Mouse (Mus musculus) right cerebral cortex, postnatal 14 days (tissue): ENCODE measurements around the gene Ten1.

Experiments
- DNase-seq: peaks from one replicate; pipeline ENCODE4 v3.0.0; 2022

The Ten1 gene

DNA sequence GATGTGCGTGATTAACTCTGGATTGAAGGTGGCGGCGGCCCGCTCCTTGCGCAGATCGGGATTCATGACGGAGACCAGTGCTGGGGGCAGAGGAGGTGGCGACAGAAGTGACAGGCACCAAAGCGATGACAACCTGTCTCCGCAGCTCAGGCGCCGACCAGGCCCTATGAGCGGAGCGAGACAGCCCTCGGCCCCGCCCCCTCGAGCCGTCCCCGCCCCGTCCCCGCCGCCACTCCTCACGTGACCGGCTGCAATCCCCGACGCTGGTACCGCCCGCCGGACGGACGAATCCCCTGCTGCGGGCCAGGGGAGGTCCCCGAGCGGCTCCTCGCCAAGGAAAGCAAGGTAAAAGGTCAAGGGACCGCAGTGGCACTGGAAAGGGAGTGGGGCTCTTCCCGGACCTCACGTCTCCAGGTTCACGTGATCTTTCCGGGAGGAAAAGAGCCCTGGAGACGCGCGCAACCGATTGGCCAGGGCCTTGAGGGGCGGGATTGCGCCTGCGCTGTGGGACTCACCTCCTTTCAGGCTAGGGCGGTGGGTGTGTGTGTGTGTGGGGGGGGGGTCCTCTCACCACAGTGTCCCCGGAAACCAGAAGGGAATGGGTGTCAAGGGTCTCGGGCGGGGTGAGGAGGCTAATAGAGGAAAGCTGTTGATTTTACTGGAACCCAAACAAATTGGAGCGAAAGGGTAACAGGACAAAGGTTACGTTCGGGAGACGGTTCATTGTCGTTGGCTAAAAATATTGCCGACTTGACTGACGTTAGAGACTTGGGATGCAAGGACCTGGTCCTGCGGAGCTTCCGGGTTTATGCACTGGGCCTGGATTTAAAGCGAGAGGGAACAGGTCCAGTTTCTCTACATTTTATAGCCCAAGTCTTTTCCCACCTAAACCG lies at the start of gene Ten1, which contains the start of gene Acox1:
TSS of gene Ten1 (plus strand) at position 217 of the 893 bp plus-strand sequence.
TSS of gene Acox1 (minus strand) at position 407 of the 893 bp plus-strand sequence.
- peak; percentile 94 for DNase-seq

GRCm38 (mm10) chr11:116149341-116149740 lies 49.3 kb upstream of the Ten1 start:
- DNase-seq: no peak

GRCm38 (mm10) chr11:116150960-116151359 lies 47.7 kb upstream of the Ten1 start:
- DNase-seq: no peak

DNA sequence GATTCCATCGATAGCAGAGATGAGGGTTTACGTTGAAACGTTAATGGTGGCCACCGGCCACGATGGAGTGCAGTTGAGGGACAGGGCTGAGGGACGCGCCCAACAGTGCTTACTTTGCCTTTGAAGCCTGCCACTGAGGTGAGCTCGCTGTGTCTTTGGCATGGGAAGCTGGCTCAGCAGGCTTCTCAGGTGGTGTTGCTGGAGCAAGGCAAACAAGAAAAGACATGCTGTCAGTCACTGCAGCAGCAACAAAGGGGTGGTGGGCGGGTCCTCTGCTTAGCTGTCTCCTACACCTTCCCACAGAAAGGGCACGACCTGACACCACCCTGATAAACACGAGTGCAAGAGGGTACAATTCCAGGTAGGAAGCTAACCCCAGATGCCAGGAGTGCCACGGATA lies 37.3 kb upstream of the Ten1 start:
- DNase-seq: no peak

DNA sequence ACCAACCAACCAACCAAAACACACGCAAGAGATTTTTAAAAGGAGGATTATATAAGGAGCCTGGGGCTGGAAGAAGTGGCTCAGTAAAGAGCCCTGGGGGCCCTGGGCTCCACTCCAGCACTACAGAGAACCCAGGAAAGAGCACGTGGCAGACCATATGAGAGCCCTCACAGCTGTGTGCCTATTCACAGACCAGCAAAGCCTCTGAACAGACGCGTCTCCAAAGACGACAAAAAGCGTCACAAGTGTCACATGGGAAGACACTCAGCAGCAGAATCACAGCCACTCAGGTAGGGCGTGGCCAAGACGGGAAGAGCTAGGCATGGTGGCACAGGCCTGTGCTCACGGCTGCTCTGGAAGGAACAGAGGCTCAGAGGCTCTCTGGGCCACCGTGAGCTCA lies 36.5 kb upstream of the Ten1 start:
- peak; percentile 56 for DNase-seq

GRCm38 (mm10) chr11:116163002-116163401 lies 35.7 kb upstream of the Ten1 start:
- no peak for DNase-seq

DNA sequence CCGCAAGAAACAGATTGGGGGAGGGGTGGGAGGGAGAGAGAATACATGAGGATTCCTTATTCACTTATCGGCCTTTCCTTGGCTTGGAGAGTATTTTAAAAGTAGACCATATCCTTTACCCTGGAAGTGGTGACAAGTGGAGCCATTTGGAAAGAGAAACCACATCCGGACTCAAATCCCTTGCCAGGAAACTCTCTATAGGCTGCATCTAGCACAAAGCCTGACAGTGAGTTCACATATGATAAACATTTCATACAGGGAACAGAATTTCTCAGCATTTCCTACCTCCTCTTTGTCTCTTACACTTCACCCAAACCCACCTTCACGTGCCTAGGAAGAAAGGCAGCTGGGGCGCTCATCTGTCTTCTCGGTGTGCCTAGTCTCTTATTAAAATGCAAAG lies 31.4 kb upstream of the Ten1 start:
- DNase-seq: no peak

DNA sequence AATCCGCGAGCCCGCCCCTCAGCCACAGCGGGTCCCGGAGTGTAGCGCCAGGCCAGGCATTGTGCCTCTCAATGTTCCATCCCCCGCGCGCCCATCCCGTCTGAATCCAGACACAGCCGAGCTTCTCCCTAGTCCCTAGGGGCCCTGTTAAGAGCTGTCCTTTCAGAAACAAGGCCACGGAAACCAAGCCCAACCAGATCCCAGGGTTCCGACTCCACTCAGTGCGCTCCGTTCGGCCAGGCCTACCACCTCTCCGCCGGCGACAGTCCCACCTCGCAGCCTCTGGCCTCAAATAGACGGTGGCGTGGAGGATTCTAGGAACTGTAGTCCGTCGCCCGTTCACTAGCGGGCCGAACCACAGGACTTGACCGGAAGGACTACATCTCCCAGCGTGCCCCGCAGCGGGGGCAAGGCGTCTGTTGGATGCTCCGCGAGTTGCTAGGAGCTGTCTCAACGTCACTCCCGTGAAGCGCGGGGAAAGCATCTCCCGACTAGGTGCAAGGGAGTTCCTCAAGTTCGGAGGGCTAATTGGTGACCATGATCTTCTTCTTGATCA lies 30.7 kb upstream of the Ten1 start, which contains the start of gene Fbf1:
TSS of gene Fbf1 (minus strand) at position 283 of the 556 bp plus-strand sequence.
- DNase-seq: peak; percentile 93

GRCm38 (mm10) chr11:116169214-116169613 lies 29.4 kb upstream of the Ten1 start:
- DNase-seq: no peak

GRCm38 (mm10) chr11:116170003-116170800 lies 28.5 kb upstream of the Ten1 start:
- no peak for DNase-seq

DNA sequence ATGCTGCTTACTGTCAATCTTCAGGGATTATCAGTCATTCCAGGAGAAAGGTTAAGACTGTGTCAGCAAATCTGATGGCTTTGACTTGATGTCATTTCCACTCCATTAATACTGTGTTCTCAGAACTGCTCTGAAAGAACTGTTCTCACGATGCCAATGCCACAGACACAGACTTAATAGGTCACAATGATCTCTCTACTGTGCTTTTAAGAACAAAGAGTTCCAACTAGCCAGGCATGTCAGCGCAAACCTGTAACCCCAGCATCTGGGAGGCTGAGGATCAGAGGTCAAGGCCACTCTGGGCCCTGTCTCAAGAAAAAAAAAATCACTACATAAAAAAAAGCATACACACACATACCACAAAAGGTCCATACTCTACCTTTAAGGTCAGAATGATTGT lies 26.7 kb upstream of the Ten1 start:
- DNase-seq: no peak

- DNase-seq: no peak
Observed at GRCm38 (mm10) chr11:116174775-116175448, 23.7 kb upstream of the Ten1 start.

GRCm38 (mm10) chr11:116176010-116176409 lies 22.6 kb upstream of the Ten1 start:
- no peak for DNase-seq

DNA sequence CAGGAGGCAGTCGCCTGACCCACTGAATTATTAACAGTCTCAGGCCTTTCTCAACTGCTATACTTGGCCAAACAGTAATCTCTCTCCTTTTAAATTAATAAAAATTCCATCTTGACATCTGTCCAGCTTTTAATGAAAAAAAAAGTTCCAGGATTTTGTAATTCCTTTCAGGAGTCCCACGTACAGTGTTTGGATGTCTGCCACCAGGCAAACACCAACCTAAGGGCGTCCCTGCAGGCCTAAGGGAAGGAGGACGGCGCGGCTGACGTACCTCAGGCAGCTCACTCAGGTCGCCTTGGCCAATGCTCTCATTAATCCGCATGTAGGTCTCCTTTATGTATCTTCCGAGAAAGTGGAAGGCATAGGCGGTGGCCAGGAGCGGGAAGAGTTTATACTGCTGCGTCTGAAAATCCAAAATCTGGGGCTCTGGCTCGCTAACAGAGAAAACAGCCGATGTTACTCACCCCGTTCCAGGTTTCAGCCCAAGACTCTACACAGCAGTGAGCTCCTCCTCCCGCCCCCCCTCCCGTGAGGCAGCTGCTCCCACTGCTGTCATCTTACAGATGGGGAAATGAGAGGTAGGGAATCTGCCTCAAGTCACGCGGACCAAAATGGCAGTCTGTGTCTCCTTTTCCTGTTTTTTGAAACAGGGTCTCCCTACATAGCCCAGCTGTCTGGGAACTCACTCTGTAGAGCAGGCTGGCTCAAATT lies 20.1 kb upstream of the Ten1 start:
- no peak for DNase-seq

DNA sequence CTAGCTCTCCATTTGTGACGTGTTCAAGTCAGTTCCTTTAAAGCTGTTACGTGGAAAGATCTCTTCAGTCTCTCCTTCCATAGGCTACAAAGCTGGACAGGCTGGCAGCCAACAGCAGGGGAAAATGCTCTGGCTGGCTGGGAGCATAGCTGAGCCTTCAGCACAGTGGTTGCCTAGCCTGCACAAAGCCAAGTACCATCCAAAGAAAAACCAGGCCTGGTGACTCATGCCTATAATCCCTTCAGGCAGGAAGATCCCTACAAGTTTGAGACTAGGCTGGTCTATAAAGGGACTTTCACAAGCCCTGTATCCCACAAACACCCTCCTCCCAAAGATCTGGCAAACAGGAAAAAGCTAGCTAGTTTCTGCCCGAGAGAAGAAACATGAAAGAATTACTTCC lies 12.8 kb upstream of the Ten1 start:
- no peak for DNase-seq

DNA sequence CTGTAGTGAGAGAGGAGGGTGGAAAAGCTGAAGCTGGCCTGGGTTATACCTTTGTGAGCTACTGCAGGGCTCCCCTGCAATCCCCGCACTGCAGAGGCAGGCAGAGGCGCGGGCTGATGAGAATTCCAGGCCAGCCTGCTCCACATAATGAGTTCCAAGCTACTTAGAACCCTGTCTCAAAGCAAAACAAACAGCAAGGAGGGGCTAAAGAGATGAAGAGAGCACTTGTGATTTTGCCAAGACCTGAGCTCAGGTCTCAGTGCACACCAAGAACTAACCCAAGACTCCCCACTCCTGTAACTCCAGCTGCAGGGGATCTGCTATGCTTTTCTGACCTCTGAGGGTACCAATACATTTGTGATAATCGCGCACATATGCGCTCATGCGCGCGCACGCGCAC lies 12.3 kb upstream of the Ten1 start:
- no peak for DNase-seq

DNA sequence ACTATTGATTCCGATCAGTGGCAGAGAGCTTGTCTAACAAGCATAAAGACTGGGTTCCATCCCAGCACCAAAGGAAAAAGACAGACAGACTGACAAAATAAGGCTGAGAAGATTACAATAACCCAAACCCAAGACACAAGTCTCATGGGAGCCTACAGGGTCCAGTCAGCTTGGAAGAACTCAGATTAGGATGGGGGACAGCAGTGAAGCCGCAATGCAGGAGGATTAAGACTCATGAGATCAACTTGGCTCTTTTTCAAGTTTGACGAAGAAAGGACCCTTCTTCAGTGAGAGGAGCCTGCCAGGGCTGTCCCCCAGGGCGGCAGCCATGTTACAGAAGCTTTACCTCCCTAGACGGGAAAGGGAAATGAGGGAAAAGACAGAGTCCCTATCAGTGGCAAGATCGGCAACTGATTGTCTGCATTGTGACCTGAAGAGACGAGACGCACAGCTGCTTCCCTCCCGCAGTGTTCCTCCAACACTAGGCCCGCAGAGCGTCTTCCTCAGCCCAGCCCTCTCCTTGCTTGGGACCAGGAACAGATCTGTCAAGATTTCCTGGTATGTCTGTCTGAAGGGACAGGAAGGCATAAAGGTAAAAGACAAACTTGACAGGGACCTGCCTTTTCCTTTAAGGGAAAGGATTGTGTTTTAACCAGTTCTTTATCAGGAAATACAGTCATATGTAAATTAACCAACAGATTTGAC lies 11.3 kb upstream of the Ten1 start:
- no peak for DNase-seq

DNA sequence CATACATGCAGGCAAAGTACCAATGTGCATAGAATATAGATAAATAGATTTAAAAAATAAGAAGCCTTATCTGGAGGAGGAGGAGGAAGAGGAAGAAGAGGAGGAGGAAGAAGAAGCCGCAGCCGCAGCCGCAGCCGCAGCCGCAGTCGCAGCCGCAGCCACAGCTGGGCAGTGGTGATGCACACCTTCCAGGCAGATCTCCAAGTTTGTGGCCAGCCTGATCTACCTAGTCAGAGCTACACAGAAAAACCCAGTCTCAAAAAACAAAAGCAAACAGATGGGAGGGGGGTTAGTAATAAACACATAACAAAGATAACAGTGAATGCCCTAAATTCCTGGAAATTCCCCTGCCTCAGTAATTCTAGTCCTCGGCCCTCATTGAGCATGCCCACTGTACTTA lies 4.0 kb upstream of the Ten1 start:
- DNase-seq: no peak

- no peak for DNase-seq
Observed at GRCm38 (mm10) chr11:116195252-116195651, 3.4 kb upstream of the Ten1 start.

DNA sequence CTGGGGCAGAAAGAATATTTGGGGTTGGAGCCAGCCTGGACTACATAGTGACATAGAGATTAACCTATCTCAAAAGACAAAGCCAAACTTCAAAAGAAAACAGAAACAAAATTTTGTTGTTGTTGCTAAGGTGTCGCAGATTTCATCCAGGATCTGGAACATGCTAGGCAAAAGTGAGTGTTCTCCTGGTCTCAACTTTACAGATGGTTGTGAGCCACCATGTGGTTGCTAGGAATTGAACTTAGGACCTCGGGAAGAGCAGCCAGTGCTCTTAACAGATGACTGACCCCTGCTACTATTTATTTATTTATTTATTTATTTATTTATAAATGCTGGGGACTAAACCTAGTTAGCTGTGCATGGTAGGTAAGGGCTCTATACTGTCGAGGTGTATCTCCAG lies 2.3 kb upstream of the Ten1 start:
- DNase-seq: no peak

DNA sequence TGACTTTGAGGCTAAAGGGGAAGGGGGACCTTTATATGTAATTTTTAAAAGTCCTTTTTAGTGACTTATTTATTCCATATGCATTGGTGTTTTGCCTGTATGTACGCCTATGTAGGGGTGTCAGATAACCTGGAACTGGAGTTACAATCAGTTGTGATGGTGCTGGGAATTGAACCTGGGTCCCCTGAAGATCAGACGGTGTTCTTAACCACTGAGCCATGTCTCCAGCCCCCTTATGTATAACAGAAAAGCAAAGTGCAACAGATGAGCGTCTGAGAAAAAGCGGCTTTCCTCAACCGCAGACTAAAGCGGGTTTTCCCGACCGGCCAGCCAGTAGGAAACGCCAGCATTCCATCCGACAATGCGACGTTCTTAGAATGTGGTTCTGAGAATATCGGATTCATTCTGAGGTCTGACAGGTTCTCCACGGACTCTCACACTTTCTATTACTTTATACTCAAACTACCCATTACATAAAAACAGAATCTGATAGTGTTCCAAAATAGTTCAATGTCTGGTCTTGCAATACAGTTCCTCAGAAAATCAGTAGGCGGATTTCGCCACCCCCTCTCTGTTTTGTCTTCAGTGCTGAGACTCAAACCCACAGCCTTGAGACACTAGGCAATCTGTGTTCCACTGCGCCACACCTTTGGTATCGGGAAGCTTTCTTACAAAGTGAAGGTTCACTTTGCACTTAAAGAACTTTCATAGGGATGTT lies 1.6 kb upstream of the Ten1 start:
- no peak for DNase-seq
